Mouse (Mus musculus) kidney, embryonic 14.5 days (tissue): ENCODE measurements around the gene Mmel1. TPM values are rescaled to one million over a fixed set of nuclear protein-coding genes. Genes with fewer than 3 reads are reported as not detected.

Experiments
- ATAC-seq: fragments of 200-750 bp; cut with Nextera tagmentation; 2 replicates; pipeline ENCODE4 v1.8.0; 2017; ENCODE audit warnings: moderate number of reproducible peaks, mild to moderate bottlenecking, moderate TSS enrichment, moderate library complexity; ENCODE audit not compliant: low FRiP score, low TSS enrichment
- H3K27ac ChIP-seq: fragments of 300-500 bp; sonication (generic); 2 replicates; pipeline ENCODE4 v1.5.1; 2014; ENCODE audit warnings: low read depth, mild to moderate bottlenecking, low read length, moderate library complexity, mixed read lengths
- H3K27me3 ChIP-seq: fragments of 300-500 bp; sonication (generic); 2 replicates; pipeline ENCODE4 v1.6.1; 2014; ENCODE audit warnings: mild to moderate bottlenecking, low read length; ENCODE audit not compliant: control insufficient read depth, insufficient read depth
- H3K36me3 ChIP-seq: fragments of 300-500 bp; sonication (generic); 2 replicates; pipeline ENCODE4 v1.6.1; 2014; ENCODE audit warnings: low read length, mixed read lengths; ENCODE audit not compliant: control insufficient read depth, insufficient read depth
- H3K4me1 ChIP-seq: fragments of 300-500 bp; sonication (generic); 2 replicates; pipeline ENCODE4 v1.6.1; 2014; ENCODE audit warnings: low read length, mixed read lengths; ENCODE audit not compliant: control insufficient read depth, insufficient read depth
- H3K4me2 ChIP-seq: fragments of 300-500 bp; sonication (generic); replicated peaks from 2 replicates; pipeline ENCODE4 v1.6.1; 2014; ENCODE audit warnings: low read depth, mild to moderate bottlenecking, low read length
- H3K4me3 ChIP-seq: fragments of 300-500 bp; sonication (generic); 2 replicates; pipeline ENCODE4 v1.5.1; 2014; ENCODE audit warnings: mild to moderate bottlenecking, low read length
- H3K9ac ChIP-seq: fragments of 300-500 bp; sonication (generic); 2 replicates; pipeline ENCODE4 v1.6.1; 2014; ENCODE audit warnings: low read depth, mild to moderate bottlenecking, low read length, moderate library complexity
- H3K9me3 ChIP-seq: fragments of 300-500 bp; sonication (generic); 2 replicates; pipeline ENCODE4 v1.6.1; 2016; ENCODE audit warnings: low read length; ENCODE audit not compliant: control insufficient read depth
- WGBS: fragments of 180-500 bp; shearing (Covaris S2); extraction: QIAGEN DNeasy Blood & Tissue Kit; methylation state at CpG from one replicate; pipeline ENCODE4 v1.1.7; 2014; 5-methylcytosine and 5-hydroxymethylcytosine counted together
- polyA plus RNA-seq: library from polyadenylated mRNA; unstranded; fragments of >200 nt; fragmentation: Nextera tagmentation; extraction: Ambion mirVana; gene quantifications from 2 replicates; pipeline ENCODE4 v1.2.1, GENCODE M21; 2014

The Mmel1 gene
- polyA plus RNA-seq: not detected in 2 replicates

DNA sequence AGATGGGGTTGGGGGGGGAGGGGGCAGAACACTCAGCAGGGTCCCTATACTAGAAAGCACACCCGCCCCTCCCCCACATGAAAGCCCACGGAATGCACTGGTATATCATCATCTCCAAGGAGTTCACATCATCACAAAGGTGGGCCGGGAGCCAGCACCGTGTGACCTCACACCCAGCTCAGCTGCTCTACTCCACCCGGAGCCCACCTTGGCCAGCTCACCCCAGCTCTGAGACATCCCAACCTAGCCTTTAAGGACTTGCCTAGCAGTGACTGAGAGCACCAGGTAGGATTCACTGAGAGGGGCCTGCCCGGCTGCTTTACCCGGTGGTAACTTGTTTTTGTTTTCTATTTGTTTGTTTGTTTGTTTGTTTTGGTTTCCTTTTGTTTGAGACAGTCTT, at the start of gene Mmel1:
TSS of gene Mmel1 (plus strand) at position 146 of the 400 bp plus-strand sequence.
- Histone ChIP-seq H3K27ac (no peak within 1 kb of the TSS), H3K4me1 (no peaks in the 10 kb centered on the region), H3K4me2 (no peak within 1 kb of the TSS), H3K27me3 (peaks cover 3% of the 10 kb centered on the region; the same call in 1 of the 2 replicates), H3K9me3 (no peaks in the 10 kb centered on the region), H3K36me3 (no peaks in the 10 kb centered on the region), H3K4me3 (no peak within 1 kb of the TSS), H3K9ac (no peak within 1 kb of the TSS)
- ATAC-seq: no peak
- 87% methylated on average over 7 of the region's 7 CpGs for WGBS

DNA sequence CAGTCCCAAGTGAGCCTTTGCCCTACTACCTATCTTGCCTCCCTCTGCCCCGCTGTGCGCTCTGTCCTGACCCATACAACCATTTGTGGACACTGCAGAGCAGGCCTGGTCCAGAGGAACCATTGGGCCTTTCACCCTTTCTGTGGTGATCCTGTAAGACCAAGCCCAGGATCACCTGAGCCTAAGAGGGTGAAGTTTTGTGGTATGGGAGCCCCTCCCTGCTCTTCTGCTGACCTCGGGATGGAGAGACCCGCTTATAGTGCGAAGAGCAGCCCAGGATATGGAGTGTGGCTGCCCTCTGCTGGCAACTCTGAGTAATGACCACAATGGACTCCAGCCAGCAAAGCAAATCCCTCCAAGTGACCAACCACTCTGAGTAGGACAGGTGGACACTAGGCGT, 43.7 kb upstream of the Mmel1 start:
- Histone ChIP-seq H3K4me2 (no peak overlapping the region), H3K9me3 (no peaks in the 10 kb centered on the region), H3K36me3 (no peaks in the 10 kb centered on the region), H3K27ac (no peak overlapping the region), H3K27me3 (no peaks in the 10 kb centered on the region), H3K9ac (no peak overlapping the region), H3K4me1 (no peaks in the 10 kb centered on the region), H3K4me3 (no peak overlapping the region)
- peak; percentile 61 for ATAC-seq
- 31% methylated on average over 6 of the region's 6 CpGs for WGBS

DNA sequence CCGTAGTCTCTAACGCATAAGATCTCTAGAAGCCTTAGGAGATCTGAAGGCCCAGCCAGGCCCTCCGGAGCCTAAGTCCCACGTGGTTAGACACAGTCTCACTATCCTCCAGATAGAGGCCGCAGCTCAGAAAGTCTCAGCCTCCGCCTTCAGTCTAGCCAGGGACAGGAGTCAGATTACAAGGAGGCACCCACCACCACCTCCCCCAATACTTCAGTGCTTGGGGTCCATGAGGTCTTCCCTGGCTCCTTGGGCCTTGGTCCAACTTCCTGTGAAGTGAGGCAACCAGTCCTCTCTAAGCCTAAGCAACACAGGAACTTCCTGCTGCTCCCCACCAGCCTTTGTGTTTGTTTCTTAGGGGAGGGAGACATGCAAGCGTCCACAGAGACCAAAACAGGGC, 43.2 kb upstream of the Mmel1 start:
- no peaks in the 10 kb centered on the region for H3K36me3 ChIP-seq
- WGBS: 55% methylated on average over 7 of the region's 7 CpGs
- no peak overlapping the region for H3K9ac ChIP-seq
- H3K9me3 ChIP-seq: no peaks in the 10 kb centered on the region
- H3K4me1 ChIP-seq: no peaks in the 10 kb centered on the region
- H3K4me3 ChIP-seq: no peak overlapping the region
- H3K4me2 ChIP-seq: no peak overlapping the region
- no peak overlapping the region for H3K27ac ChIP-seq
- H3K27me3 ChIP-seq: no peaks in the 10 kb centered on the region
- no peak for ATAC-seq

DNA sequence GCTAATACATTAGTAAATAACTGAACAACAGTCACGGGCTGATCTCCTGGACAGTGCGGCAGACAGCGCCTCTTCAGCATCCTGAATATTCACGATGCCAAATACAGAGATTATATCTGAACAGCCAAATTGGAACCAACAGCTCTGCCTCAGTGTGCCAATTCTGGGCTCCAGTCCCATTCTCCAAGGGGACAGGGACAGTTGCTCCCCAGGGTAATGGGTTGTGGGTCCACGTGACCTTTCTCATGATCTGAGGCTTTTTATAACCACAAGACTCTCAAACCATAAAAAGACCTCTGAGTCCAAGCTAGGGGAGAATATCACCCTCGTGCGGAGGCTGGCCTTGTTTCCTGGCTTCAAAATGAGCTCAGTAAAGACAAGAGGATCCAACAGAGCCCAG, 42.2 kb upstream of the Mmel1 start:
- H3K4me1 ChIP-seq: no peaks in the 10 kb centered on the region
- no peak overlapping the region for H3K4me3 ChIP-seq
- no peak for ATAC-seq
- H3K36me3 ChIP-seq: no peaks in the 10 kb centered on the region
- no peaks in the 10 kb centered on the region for H3K27me3 ChIP-seq
- WGBS: 85% methylated on average over 7 of the region's 7 CpGs
- H3K9me3 ChIP-seq: no peaks in the 10 kb centered on the region
- H3K4me2 ChIP-seq: no peak overlapping the region
- no peak overlapping the region for H3K27ac ChIP-seq
- H3K9ac ChIP-seq: no peak overlapping the region

DNA sequence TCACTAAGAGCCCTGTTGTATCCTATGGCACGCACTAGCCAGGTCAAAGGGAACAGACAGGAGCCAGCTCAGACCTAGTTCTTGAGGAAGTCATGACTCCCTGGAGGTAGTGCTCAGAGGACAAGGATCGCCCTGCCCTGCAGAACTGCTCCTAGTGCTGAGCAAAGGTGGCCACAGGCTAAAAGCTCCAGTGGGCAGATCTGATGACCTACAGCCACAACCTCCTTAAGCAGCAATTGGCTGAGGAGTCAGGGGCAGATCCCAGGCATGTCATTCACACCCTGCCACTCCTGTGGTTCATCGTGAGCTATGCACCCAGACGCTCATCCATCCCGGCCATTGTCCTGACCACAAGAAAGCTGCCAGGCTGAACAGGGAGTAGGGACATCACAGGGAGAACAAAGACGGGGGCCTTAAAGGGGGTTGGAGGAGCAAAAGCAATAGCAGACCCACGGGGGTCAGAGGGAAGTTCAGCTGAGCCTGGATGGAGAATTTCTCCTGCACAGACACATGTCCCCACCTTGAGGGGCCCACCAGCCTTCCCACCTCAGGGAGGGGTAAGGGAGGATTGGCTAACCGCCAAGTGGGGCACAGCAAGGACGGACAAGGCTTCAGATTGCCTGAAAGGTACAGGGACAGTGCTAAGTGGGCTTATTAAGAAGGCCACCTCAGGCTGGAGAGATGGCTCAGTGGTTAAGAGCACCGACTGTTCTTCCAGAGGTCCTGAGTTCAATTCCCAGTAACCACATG, 41.3 kb upstream of the Mmel1 start:
- 42% methylated on average over 10 of the region's 10 CpGs for WGBS
- no peaks in the 10 kb centered on the region for H3K27me3 ChIP-seq
- H3K36me3 ChIP-seq: no peaks in the 10 kb centered on the region
- H3K4me2 ChIP-seq: no peak overlapping the region
- H3K27ac ChIP-seq: no peak overlapping the region
- no peaks in the 10 kb centered on the region for H3K4me1 ChIP-seq
- ATAC-seq: no peak
- no peaks in the 10 kb centered on the region for H3K9me3 ChIP-seq
- H3K4me3 ChIP-seq: no peak overlapping the region
- no peak overlapping the region for H3K9ac ChIP-seq

GRCm38 (mm10) chr4:154831915-154832573, 37.3 kb upstream of the Mmel1 start:
- no peaks in the 10 kb centered on the region for H3K27me3 ChIP-seq
- H3K4me3 ChIP-seq: no peak overlapping the region
- 36% methylated on average over 9 of the region's 9 CpGs for WGBS
- no peak overlapping the region for H3K27ac ChIP-seq
- no peak overlapping the region for H3K9ac ChIP-seq
- H3K4me1 ChIP-seq: no peaks in the 10 kb centered on the region
- H3K4me2 ChIP-seq: no peak overlapping the region
- no peaks in the 10 kb centered on the region for H3K9me3 ChIP-seq
- ATAC-seq: no peak
- no peaks in the 10 kb centered on the region for H3K36me3 ChIP-seq

GRCm38 (mm10) chr4:154836183-154836915, 33.0 kb upstream of the Mmel1 start:
- Histone ChIP-seq H3K36me3 (no peaks in the 10 kb centered on the region), H3K27ac (no peak overlapping the region), H3K4me1 (no peaks in the 10 kb centered on the region), H3K9ac (no peak overlapping the region), H3K4me2 (no peak overlapping the region), H3K27me3 (no peaks in the 10 kb centered on the region; the same call in 1 of the 2 replicates), H3K9me3 (no peaks in the 10 kb centered on the region), H3K4me3 (no peak overlapping the region)
- ATAC-seq: peak; percentile 43; the same call in 1 of the 2 replicates
- WGBS: 76% methylated on average over 7 of the region's 7 CpGs

GRCm38 (mm10) chr4:154837170-154837569, 32.2 kb upstream of the Mmel1 start, which contains the start of gene Ttc34:
Gene Ttc34 (plus strand): TSS chr4:154837459.
- no peaks in the 10 kb centered on the region; the same call in 1 of the 2 replicates for H3K27me3 ChIP-seq
- H3K4me1 ChIP-seq: no peaks in the 10 kb centered on the region
- no peak for ATAC-seq
- WGBS: 57% methylated on average over 2 of the region's 2 CpGs
- no peak within 1 kb of the TSS for H3K9ac ChIP-seq
- no peak within 1 kb of the TSS for H3K4me3 ChIP-seq
- no peaks in the 10 kb centered on the region for H3K36me3 ChIP-seq
- H3K4me2 ChIP-seq: no peak within 1 kb of the TSS
- no peaks in the 10 kb centered on the region for H3K9me3 ChIP-seq
- H3K27ac ChIP-seq: no peak within 1 kb of the TSS
